Mouse (Mus musculus) limb, embryonic 10.5 days (tissue): ENCODE measurements at regions not wholly inside any gene's neighbourhood (a gene's known extent, or its start where the extent isn't known, plus 50 kb on each side); places are given as distances from the start of the nearest gene placed in this dataset. TPM values are rescaled to one million over a fixed set of nuclear protein-coding genes. Genes with fewer than 3 reads are reported as not detected.

Experiments
- DNase-seq: peaks from one replicate; pipeline ENCODE4 v3.0.0-alpha.2; 2017; ENCODE audit warnings: low spot score
- H3K27ac ChIP-seq: fragments of 300-500 bp; sonication (generic); 2 replicates; pipeline ENCODE4 v1.5.1; 2016; ENCODE audit warnings: mild to moderate bottlenecking
- H3K27me3 ChIP-seq: fragments of 300-500 bp; sonication (generic); 2 replicates; pipeline ENCODE4 v1.6.1; 2016; ENCODE audit warnings: low read depth, mild to moderate bottlenecking; ENCODE audit not compliant: poor library complexity, severe bottlenecking
- H3K36me3 ChIP-seq: fragments of 300-500 bp; sonication (generic); 2 replicates; pipeline ENCODE4 v1.6.1; 2016; ENCODE audit warnings: mild to moderate bottlenecking, moderate library complexity
- H3K4me1 ChIP-seq: fragments of 300-500 bp; sonication (generic); 2 replicates; pipeline ENCODE4 v1.6.1; 2016
- H3K4me3 ChIP-seq: fragments of 300-500 bp; sonication (generic); 2 replicates; pipeline ENCODE4 v1.5.1; 2016; ENCODE audit warnings: mild to moderate bottlenecking, moderate library complexity
- H3K9me3 ChIP-seq: fragments of 300-500 bp; sonication (generic); replicated peaks from 2 replicates; pipeline ENCODE4 v1.6.1; 2016; ENCODE audit warnings: mild to moderate bottlenecking
- WGBS: fragments of 180-500 bp; shearing (Covaris S2); methylation state at CpG from one replicate; pipeline ENCODE4 v1.1.7; 2016; 5-methylcytosine and 5-hydroxymethylcytosine counted together
- microRNA-seq: library from miRNA; unstranded; fragments of <30 nt; microRNA quantifications from one replicate; pipeline ENCODE4, GENCODE M21; 2017

GRCm38 (mm10) chr1:29405807-29406206, 625.8 kb upstream of the Gm597 start:
- WGBS: 67% methylated on average over 5 of the region's 5 CpGs
- DNase-seq: peak; percentile 29

GRCm38 (mm10) chr1:29404139-29404538, 624.1 kb upstream of the Gm597 start:
- H3K9me3 ChIP-seq: no peaks in the 10 kb centered on the region

More at GRCm38 (mm10) chr1:29405807-29406206, 625.8 kb upstream of the Gm597 start:
- no peaks in the 10 kb centered on the region for H3K4me1 ChIP-seq
- no peak overlapping the region for H3K27ac ChIP-seq
- H3K4me3 ChIP-seq: no peak overlapping the region
- H3K9me3 ChIP-seq: no peaks in the 10 kb centered on the region
- no peaks in the 10 kb centered on the region for H3K27me3 ChIP-seq
- H3K36me3 ChIP-seq: no peaks in the 10 kb centered on the region

DNA sequence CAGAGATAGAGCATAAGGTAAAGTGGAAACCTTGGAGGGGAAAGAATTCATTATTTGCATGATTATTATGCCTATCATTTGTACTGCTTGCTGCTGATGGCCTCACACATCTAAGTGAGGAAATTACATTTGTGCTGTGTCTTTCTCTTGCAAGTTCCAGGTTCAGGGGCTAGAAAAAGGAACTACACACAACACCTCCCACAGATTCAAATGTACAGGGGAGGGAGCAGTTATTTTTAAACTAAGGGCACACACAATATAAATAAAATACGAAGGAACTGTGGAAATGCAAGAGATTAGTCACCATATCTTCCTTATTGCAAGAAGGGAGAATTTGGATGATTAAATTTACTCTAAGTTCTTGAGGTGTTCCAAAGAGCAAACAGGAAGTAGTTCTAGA, 583.7 kb upstream of the Gm597 start:
- no peaks in the 10 kb centered on the region for H3K36me3 ChIP-seq
- WGBS: 60% methylated on average over 1 of the region's 1 CpGs
- no peaks in the 10 kb centered on the region for H3K9me3 ChIP-seq
- no peak overlapping the region for H3K27ac ChIP-seq
- H3K4me1 ChIP-seq: no peaks in the 10 kb centered on the region
- no peak overlapping the region for H3K4me3 ChIP-seq
- DNase-seq: no peak
- H3K27me3 ChIP-seq: no peaks in the 10 kb centered on the region

More at GRCm38 (mm10) chr1:29404139-29404538, 624.1 kb upstream of the Gm597 start:
- Histone ChIP-seq H3K4me3 (no peak overlapping the region), H3K4me1 (no peaks in the 10 kb centered on the region), H3K27me3 (no peaks in the 10 kb centered on the region), H3K36me3 (no peaks in the 10 kb centered on the region), H3K27ac (no peak overlapping the region)
- 91% methylated on average over 6 of the region's 6 CpGs for WGBS
- no peak for DNase-seq

GRCm38 (mm10) chr1:29341587-29341986, 561.5 kb upstream of the Gm597 start:
- Histone ChIP-seq H3K4me3 (no peak overlapping the region), H3K36me3 (no peaks in the 10 kb centered on the region)
- 80% methylated on average over 2 of the region's 2 CpGs for WGBS

DNA sequence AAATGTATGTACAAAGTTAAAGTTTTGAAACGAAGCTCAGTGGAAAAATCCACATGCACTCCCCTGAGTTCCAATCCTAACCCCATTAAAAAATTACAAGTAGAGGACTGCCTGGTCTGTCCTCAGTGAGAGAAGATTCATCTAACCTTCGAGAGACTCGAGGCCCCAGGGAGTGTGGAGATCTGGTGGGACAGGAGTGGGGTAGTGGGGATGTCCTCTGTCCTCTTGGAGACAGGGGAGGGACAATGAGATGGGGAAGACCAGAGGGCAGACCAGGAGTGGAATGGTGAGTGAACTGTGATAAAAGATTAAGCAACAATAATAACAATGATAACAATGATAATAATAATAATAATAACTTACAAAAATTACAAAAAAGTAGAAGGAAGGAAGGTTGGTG, 560.9 kb upstream of the Gm597 start:
- H3K9me3 ChIP-seq: no peaks in the 10 kb centered on the region
- H3K27ac ChIP-seq: no peak overlapping the region
- DNase-seq: no peak
- no peaks in the 10 kb centered on the region for H3K4me1 ChIP-seq
- 81% methylated on average over 3 of the region's 3 CpGs for WGBS
- H3K36me3 ChIP-seq: no peaks in the 10 kb centered on the region
- no peaks in the 10 kb centered on the region for H3K27me3 ChIP-seq
- H3K4me3 ChIP-seq: no peak overlapping the region

More at GRCm38 (mm10) chr1:29341587-29341986, 561.5 kb upstream of the Gm597 start:
- no peaks in the 10 kb centered on the region for H3K9me3 ChIP-seq
- no peak for DNase-seq
- H3K27ac ChIP-seq: no peak overlapping the region
- no peaks in the 10 kb centered on the region for H3K27me3 ChIP-seq
- no peaks in the 10 kb centered on the region for H3K4me1 ChIP-seq

- Histone ChIP-seq H3K4me3 (no peak overlapping the region), H3K4me1 (no peaks in the 10 kb centered on the region), H3K27me3 (no peaks in the 10 kb centered on the region), H3K9me3 (no peaks in the 10 kb centered on the region), H3K27ac (no peak overlapping the region), H3K36me3 (no peaks in the 10 kb centered on the region)
- DNase-seq: no peak
These were observed 548.9 kb upstream of the Gm597 start for GRCm38 (mm10) chr1:29328930-29329329.

Small RNA genes lying in the stretch of these regions (microRNA-seq; reads per million reads assigned to microRNA genes)
- not detected for gene Gm23785
